Mouse (Mus musculus) kidney, postnatal 0 days (tissue): ENCODE measurements around the gene Zfp385b. TPM values are rescaled to one million over a fixed set of nuclear protein-coding genes. Genes with fewer than 3 reads are reported as not detected.
A peak's percentile ranks its signal among the peaks of the same experiment; 100 is the strongest.

ENCODE experiments used
- ATAC-seq: fragments of 200-750 bp; cut with Nextera tagmentation; replicated peaks from 2 replicates; pipeline ENCODE4 v1.8.0; 2017; ENCODE audit warnings: low read depth, moderate number of reproducible peaks, moderate TSS enrichment, moderate library complexity; ENCODE audit not compliant: low FRiP score
- DNase-seq: peaks from one replicate; pipeline ENCODE4 v3.0.0-alpha.2; 2016; ENCODE audit warnings: low spot score
- H3K27ac ChIP-seq: fragments of 300-500 bp; sonication (generic); 2 replicates; pipeline ENCODE4 v1.5.1; 2014; ENCODE audit warnings: mild to moderate bottlenecking
- H3K27me3 ChIP-seq: fragments of 300-500 bp; sonication (generic); 2 replicates; pipeline ENCODE4 v1.6.1; 2014; ENCODE audit warnings: low read length, mixed read lengths; ENCODE audit not compliant: insufficient read depth
- H3K36me3 ChIP-seq: fragments of 300-500 bp; sonication (generic); 2 replicates; pipeline ENCODE4 v1.6.1; 2014; ENCODE audit warnings: low read length, mixed read lengths; ENCODE audit not compliant: insufficient read depth
- H3K4me1 ChIP-seq: fragments of 300-500 bp; sonication (generic); replicated peaks from 2 replicates; pipeline ENCODE4 v1.6.1; 2014; ENCODE audit warnings: antibody characterized with exemption, low read length, mixed read lengths; ENCODE audit not compliant: insufficient read depth
- H3K4me2 ChIP-seq: fragments of 300-500 bp; sonication (generic); 2 replicates; pipeline ENCODE4 v1.6.1; 2014; ENCODE audit warnings: mild to moderate bottlenecking, low read length, moderate library complexity, mixed read lengths
- H3K4me3 ChIP-seq: fragments of 300-500 bp; sonication (generic); replicated peaks from 2 replicates; pipeline ENCODE4 v1.5.1; 2014; ENCODE audit warnings: low read depth, low read length
- H3K9ac ChIP-seq: fragments of 300-500 bp; sonication (generic); 2 replicates; pipeline ENCODE4 v1.6.1; 2014; ENCODE audit warnings: low read depth, low read length
- H3K9me3 ChIP-seq: fragments of 300-500 bp; sonication (generic); replicated peaks from 2 replicates; pipeline ENCODE4 v1.6.1; 2016; ENCODE audit warnings: low read length, inconsistent platforms, mixed read lengths
- CTCF ChIP-seq: IDR thresholded peaks from 2 replicates; pipeline ENCODE4 v1.5.1; 2016; ENCODE audit warnings: antibody characterized with exemption, low read depth, mild to moderate bottlenecking, moderate library complexity
- WGBS: fragments of 180-500 bp; shearing (Covaris S2); extraction: QIAGEN DNeasy Blood & Tissue Kit; methylation state at CpG from one replicate; pipeline ENCODE4 v1.1.7; 2014; 5-methylcytosine and 5-hydroxymethylcytosine counted together
- polyA plus RNA-seq: library from polyadenylated mRNA; unstranded; fragments of >200 nt; fragmentation: Nextera tagmentation; extraction: Ambion mirVana; gene quantifications from 2 replicates; pipeline ENCODE4 v1.2.1, GENCODE M21; 2015

Zfp385b gene
- polyA plus RNA-seq, 1 experiment from 2014 or later: 9.9 TPM

- 36% methylated on average over 10 of the region's 10 CpGs for WGBS
- TF ChIP-seq CTCF: no peak
- H3K4me2 ChIP-seq: peak overlapping the region; percentile 34; the same call in 1 of the 2 replicates
Observed at GRCm38 (mm10) chr2:77777047-77777686, 42.3 kb downstream of the Zfp385b start.

GRCm38 (mm10) chr2:77775247-77775880, 44.1 kb downstream of the Zfp385b start:
- 55% methylated on average over 15 of the region's 15 CpGs for whole genome bisulfite sequencing
- H3K9ac ChIP-seq: no peak overlapping the region
- ATAC-seq (no peak), DNase-seq (peak; percentile 41)
- no peak overlapping the region for H3K27ac ChIP-seq
- 0 out of 2 replicates have a peak, but pooled peaks cover 7% of the 10 kb centered on the region for H3K4me1 ChIP-seq
- no peaks in the 10 kb centered on the region for H3K36me3 ChIP-seq
- 0 out of 2 replicates have a peak, but pooled peaks cover 3% of the 10 kb centered on the region for H3K27me3 ChIP-seq
- no peaks in the 10 kb centered on the region for H3K9me3 ChIP-seq
- no peak overlapping the region for H3K4me2 ChIP-seq
- no peak for TF ChIP-seq CTCF
- H3K4me3 ChIP-seq: no peak overlapping the region

More at GRCm38 (mm10) chr2:77777047-77777686, 42.3 kb downstream of the Zfp385b start:
- DNase-seq (peak; percentile 33), ATAC-seq (peak; percentile 47)
- Histone ChIP-seq H3K4me3 (no peak overlapping the region), H3K9ac (no peak overlapping the region), H3K4me1 (0 out of 2 replicates have a peak, but pooled peaks cover 7% of the 10 kb centered on the region), H3K36me3 (no peaks in the 10 kb centered on the region), H3K27me3 (0 out of 2 replicates have a peak, but pooled peaks cover 3% of the 10 kb centered on the region), H3K27ac (peak overlapping the region; percentile 47; the same call in 1 of the 2 replicates), H3K9me3 (no peaks in the 10 kb centered on the region)

DNA sequence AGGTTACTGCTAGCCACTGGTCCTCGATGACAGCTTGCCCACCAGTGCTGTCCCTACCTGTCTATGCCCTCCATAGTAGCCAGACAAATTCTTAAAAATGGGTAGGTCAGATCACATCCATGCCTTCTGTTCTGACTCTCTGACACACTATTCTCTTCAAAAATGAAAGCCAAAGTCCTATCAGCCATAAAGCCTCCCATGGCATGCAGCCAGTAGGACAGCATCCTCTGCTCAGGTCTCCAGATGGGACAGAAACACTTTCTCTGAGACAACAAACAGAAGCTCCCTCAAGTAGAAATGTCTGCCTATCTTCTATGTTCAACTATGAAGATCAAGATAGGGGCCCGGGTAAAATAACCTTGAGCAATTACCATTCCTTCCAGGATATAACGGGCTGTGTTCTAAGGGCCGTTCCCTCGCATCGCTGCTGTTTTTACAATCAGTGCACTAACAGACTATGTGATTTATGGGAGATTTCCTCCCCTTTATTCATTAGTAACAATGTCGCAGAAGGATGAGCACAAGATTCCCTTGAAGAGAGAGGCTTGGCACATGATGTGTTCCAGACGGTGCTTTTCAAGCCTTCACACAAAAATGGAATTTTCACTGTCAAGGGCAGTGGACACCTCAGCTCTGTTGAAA, 49.3 kb downstream of the Zfp385b start:
- 0 out of 2 replicates have a peak, but pooled peaks cover 4% of the 10 kb centered on the region for H3K4me1 ChIP-seq
- WGBS: 16% methylated on average over 8 of the region's 8 CpGs
- ATAC-seq: peak; percentile 72

DNA sequence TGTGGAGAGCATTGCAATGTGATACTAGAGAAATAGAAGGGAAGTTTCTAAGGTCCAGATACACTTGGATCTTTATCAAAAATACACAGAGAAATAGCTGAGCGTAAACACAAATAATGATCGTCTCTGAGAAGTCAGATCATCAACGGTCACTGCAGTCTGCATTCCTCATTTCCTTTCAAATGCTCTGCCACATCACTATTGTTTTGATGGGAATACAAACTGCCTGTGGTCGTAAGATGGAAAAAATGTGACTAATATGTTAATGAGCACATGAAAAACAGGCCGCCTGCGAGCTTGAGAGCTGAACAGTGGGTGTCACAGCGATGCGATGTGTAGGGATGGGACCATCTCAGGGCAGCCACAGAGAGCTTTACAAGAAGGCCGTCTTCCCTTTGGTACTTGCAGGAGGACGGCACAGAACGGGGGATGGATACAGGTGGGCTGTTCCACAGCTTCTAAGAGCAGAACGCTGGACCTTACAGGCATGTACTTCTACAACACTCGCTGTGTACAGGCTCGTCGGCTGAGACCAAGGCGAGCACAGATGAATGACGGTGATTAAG, 51.0 kb downstream of the Zfp385b start:
- H3K36me3 ChIP-seq: no peaks in the 10 kb centered on the region
- H3K4me2 ChIP-seq: no peak overlapping the region
- no peak for DNase-seq
- no peaks in the 10 kb centered on the region for H3K9me3 ChIP-seq
- 0 out of 2 replicates have a peak, but pooled peaks cover 4% of the 10 kb centered on the region for H3K4me1 ChIP-seq
- H3K4me3 ChIP-seq: no peak overlapping the region
- no peak for TF ChIP-seq CTCF
- no peak overlapping the region for H3K27ac ChIP-seq
- H3K27me3 ChIP-seq: no peaks in the 10 kb centered on the region
- no peak for ATAC-seq
- WGBS: 63% methylated on average over 17 of the region's 17 CpGs
- no peak overlapping the region for H3K9ac ChIP-seq

More for the DNA sequence above, 49.3 kb downstream of the Zfp385b start:
- no peaks in the 10 kb centered on the region for H3K27me3 ChIP-seq
- no peak overlapping the region for H3K4me2 ChIP-seq
- no peak overlapping the region for H3K9ac ChIP-seq
- no peaks in the 10 kb centered on the region for H3K9me3 ChIP-seq
- peak; percentile 76 for DNase-seq
- no peaks in the 10 kb centered on the region for H3K36me3 ChIP-seq
- no peak overlapping the region for H3K4me3 ChIP-seq
- no peak for TF ChIP-seq CTCF
- H3K27ac ChIP-seq: no peak overlapping the region

- no peak for DNase-seq
Observed at GRCm38 (mm10) chr2:77761967-77762366, 57.5 kb downstream of the Zfp385b start.

More at GRCm38 (mm10) chr2:77761967-77762366, 57.5 kb downstream of the Zfp385b start:
- H3K27ac ChIP-seq: no peak overlapping the region
- H3K36me3 ChIP-seq: no peaks in the 10 kb centered on the region
- no peak overlapping the region for H3K4me2 ChIP-seq
- H3K9me3 ChIP-seq: no peaks in the 10 kb centered on the region
- 88% methylated on average over 8 of the region's 8 CpGs for WGBS
- H3K27me3 ChIP-seq: no peaks in the 10 kb centered on the region
- H3K4me1 ChIP-seq: no peaks in the 10 kb centered on the region
- no peak for TF ChIP-seq CTCF
- H3K9ac ChIP-seq: no peak overlapping the region
- no peak for ATAC-seq
- no peak overlapping the region for H3K4me3 ChIP-seq
